Mouse (Mus musculus): ENCODE measurements around the gene Ccdc160.

The Ccdc160 gene

GRCm38 (mm10) chrX:52792861-52793260, 1.9 kb downstream of the Ccdc160 start:
- POLR2A ChIA-PET: interaction anchor here in 2 of 4 experiments (0.9 to 2.7 kb wide), 4 partner anchors 40 to 141 kb away, joined by 4 to 14 read pairs (median 5); no protein-coding TSS in a partner anchor

GRCm38 (mm10) chrX:52795816-52796215, 4.8 kb downstream of the Ccdc160 start:
- CTCF ChIA-PET: no interaction called here
- POLR2A ChIA-PET: interaction anchor here in 3 of 4 experiments (0.6 to 3.6 kb wide), 6 partner anchors 49 to 227 kb away, joined by 3 to 21 read pairs (median 4); no protein-coding TSS in a partner anchor

More at GRCm38 (mm10) chrX:52792861-52793260, 1.9 kb downstream of the Ccdc160 start:
- CTCF ChIA-PET: interaction anchor here in 3 of 4 experiments (0.5 to 1.2 kb wide), 4 partner anchors 17 to 351 kb away, joined by 3 to 6 read pairs (median 4); no protein-coding TSS in a partner anchor

- CTCF ChIA-PET: interaction anchor here in 1 of 4 experiments (0.6 to 0.7 kb wide), 2 partner anchors 15 to 22 kb away, joined by 3 to 16 read pairs; no protein-coding TSS in a partner anchor
- POLR2A ChIA-PET: interaction anchor here in 3 of 4 experiments (0.5 to 3.6 kb wide), 18 partner anchors 13 to 1374 kb away, joined by 3 to 21 read pairs (median 4); no protein-coding TSS in a partner anchor
These were observed 6.1 kb downstream of the Ccdc160 start for GRCm38 (mm10) chrX:52797031-52797625.

- ChIA-PET CTCF (interaction anchor here in 3 of 4 experiments (0.6 to 1.2 kb wide), 5 partner anchors 22 to 198 kb away, joined by 3 to 5 read pairs (median 3); no protein-coding TSS in a partner anchor), POLR2A (interaction anchor here in 2 of 4 experiments (0.6 to 3.6 kb wide), 9 partner anchors 9 to 175 kb away, joined by 3 to 21 read pairs (median 4); no protein-coding TSS in a partner anchor)
These were observed 7.3 kb downstream of the Ccdc160 start for GRCm38 (mm10) chrX:52798255-52798654.

GRCm38 (mm10) chrX:52799566-52799965, 8.6 kb downstream of the Ccdc160 start:
- ChIA-PET CTCF (interaction anchor here (1.0 to 1.3 kb wide), 6 partner anchors 8 to 438 kb away, joined by 3 to 8 read pairs (median 3); partner anchors contain the start of gene Ccdc160 (in 1 of the 4)), POLR2A (no interaction called here)

DNA sequence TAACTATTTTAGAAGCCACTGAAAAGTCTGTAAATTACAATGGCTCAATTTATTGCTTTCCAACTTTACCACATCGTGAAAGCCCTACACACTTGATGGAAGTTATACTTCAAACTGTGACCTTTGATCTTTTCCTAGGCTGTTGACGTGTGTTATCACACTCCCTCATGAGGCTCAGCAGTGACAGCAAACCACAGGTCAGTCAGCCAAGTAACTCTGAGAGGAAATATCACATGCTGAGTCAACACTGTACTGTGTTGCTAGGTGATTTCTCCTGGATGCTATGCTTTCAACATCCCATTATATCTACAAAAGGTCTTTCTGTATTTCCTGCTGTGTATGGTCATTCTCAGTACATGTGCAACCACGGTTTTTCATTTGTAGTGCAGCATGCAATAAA, 28.3 kb downstream of the Ccdc160 start:
- ChIA-PET CTCF (no interaction called here), POLR2A (no interaction called here)

All from embryonic stem cell, embryonic (primary cell).